Mouse (Mus musculus): ENCODE results near the gene Ppil1.
"Not testable (repeated sequence)": the region's sequence is repeated elsewhere in the genome, so short reads cannot be mapped to it uniquely, and the experiment has no call there.

Ppil1 gene

DNA sequence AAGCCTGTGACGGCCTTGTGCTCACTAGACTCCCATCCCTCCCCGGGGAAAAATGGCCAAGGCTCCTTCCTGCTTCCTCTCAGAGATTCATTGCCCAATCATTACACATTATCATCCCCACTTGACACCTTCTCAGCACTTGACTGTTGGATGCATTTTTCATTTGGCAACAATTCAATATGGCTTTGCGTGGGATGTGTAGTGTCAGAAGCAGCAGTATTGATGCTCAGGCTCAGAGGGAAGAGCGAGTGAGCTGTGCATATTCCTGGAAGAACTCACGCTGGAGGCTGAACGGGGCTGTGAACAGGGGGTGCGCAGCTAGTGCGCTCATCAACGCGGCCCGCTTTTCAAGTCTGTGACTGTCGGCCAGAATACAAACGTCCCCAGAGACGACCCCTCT lies 13.0 kb downstream of the Ppil1 start:
- DNase-seq, result not testable (repeated sequence)

DNA sequence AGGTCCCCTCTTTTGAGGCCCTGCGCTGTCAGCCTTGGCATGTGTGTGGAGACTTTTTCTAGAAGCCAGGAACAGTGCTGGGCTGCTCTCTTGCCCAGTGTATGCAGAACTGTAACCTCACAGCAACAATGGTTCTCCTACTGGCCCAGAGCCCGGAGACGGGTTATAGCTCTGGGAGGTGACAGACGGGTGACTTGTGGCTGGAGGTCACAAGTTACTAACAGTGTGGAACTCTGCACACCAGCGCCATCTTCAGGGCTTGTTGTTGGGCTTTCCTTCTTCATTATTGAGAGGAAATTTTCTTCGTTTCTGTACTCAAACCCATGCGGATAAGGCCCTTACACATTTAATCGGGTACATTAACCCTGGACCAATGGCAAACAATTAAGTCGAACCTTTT lies 14.5 kb downstream of the Ppil1 start:
- peak; percentile 34 for DNase-seq

DNA sequence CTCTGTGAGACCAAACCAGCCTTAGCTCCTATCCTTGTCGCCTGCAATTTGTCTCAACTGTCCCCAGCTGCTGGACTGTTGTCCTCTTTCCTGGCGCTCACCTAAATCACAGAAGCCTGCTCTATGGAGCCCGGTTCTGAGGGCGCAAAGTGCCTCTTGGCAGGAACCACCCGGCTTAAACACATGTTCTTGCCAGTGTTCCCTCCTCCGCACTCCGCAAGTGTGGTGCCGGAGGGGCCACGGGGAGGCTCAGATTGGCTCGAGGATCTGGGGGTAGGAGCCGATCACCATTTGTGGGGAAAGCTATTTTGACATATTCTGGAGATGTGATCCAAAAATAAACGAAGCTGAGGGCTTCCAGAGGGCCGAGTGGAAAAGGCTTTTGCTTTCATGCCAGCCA lies 16.1 kb downstream of the Ppil1 start:
- DNase-seq, result no peak

DNA sequence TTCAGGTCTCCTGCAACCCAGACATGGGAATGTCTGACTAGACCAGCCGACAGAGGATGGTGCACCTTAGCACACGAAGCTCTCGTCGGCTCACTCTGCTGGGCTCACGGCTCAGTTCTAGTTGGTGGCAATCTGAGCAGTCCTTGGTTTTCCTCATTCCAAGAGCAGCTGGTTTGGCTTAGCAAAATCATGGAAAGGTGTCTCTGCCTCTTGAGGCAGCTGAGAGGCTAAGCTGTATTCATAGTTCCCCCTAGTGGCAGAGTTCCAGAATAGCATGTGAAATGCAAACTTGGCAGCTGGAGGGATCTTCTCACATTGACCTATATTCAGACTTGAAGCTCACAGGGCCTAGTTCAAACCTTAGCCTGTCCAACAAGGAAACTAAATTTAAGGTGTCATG lies 17.4 kb downstream of the Ppil1 start:
- peak; percentile 96 for DNase-seq

DNA sequence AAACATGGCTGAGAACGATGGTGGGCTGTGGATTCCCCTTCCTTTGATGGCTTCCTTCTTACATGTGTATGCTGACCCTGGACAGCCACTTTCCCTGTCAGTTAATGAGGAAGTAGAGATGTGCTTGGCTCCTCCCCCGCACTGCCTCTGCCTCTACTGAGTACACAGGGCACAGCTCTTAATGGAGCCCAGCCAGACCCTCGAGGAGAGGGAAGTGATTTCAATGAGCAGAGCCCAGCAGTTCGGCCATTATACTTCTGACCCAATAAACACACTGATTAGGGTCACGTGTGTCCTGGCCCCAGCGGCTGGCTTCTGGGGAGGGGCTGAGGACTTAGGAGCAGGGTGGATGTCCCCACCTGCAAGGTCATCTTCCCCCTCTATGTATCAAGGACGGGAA lies 18.3 kb downstream of the Ppil1 start:
- peak; percentile 69 for DNase-seq

DNA sequence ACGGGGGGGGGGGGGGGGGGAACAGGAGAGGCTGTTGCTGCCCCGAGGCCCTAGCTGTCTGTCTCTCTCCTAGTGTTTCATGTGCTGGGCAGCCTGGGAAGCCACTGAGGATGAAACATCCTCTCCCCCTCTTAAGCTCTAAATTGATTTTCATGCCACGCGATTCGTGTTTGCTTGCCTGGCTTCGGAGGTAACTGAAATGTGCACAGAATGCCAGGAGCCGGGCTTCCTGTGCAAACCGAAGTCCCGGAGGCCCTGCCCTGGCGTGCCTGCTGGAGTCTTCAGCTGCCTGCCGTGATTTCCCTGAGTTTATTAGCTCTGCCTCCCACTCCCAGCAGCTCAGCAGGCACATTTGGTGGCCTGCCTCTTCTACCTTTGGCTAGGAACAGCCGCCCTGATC lies 19.1 kb downstream of the Ppil1 start:
- DNase-seq, result no peak

DNA sequence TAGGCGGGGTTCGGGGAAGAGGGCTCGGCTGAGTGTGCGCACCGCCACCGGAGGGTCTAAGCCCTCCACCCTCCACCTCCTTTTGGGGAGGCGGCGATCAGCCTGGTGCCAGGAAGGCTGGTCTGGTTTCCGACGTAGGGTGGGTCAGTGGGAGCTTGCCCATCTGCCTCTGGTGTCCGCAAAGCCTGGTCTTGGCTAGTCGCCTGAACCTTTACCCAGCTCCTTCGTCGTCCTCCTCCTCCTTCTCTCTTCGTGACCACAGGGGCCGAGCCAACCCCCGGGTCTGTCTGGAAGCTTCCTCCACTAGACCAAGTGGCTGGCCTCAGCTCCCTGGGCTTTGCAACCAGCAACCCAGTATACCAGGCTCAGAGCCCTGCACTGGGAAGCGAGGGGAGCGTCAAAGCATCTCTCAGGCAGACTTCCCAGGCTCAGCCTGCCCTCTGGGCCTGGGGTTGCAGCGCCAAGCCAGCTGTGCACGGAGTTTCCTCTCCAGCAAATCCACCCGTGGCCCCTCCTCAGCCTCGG lies 25.5 kb downstream of the Ppil1 start:
- peak; percentile 53 for DNase-seq

DNA sequence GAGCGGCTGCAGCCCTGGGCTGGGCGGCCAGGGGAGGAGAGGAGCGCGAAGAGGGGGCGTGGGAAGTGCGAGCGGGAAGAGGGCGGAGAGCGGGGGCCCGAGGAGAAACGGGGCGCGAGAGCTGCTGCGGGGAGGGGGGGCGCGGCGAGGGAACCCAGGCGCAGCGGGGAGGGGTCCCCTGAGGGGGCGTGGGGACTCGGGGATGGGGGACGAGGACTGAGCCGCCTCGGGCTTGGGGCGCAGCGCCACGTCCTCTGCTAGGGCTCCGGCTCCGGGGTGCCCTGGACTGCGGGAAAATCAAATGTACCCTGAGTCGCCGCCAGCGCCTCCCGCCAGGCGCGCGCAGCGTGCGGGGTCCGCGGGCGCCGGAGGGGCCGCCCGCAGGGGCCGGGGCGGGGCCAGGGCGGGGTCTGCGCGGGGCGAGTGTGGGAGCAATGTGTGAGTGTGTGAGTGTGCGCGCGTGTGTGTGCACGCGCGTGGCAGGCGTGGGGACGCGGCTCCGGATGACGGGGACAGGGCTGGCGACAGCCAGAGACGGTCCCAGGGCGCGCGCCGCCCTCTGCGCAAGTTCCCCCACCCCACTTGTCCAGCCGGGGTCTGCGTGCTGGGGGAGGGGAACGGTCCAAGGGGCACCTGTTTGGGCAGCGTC lies 26.1 kb downstream of the Ppil1 start, which contains the start of gene Cpne5:
TSS of gene Cpne5 (minus strand) at position 396 of the 649 bp plus-strand sequence.
- peak; percentile 79 for DNase-seq

DNA sequence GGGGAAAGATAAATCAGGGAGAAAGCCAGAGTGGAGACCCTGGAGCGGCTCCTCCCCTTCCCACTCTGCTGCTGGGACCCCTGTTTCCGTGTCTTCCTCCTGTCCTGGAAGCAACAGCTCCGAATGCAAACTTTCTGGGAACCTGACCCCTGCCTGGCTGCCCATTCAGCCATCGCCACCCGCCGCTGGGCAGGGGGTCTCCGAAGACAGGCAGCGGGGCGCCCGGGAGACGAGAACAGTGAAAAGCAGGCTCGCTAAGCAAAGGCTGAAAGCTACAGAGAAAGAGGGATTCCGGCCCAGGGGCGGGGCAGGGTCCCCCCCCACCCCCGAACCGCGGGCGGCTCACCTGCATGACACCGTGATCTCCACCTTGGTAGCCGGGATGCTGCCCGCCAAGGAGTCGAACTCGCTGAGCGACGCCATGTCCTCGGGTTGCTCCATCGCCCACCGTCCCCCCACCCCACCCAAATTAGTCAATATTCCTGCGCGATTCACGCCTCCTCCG lies 26.7 kb downstream of the Ppil1 start:
- DNase-seq, result peak; percentile 23

DNA sequence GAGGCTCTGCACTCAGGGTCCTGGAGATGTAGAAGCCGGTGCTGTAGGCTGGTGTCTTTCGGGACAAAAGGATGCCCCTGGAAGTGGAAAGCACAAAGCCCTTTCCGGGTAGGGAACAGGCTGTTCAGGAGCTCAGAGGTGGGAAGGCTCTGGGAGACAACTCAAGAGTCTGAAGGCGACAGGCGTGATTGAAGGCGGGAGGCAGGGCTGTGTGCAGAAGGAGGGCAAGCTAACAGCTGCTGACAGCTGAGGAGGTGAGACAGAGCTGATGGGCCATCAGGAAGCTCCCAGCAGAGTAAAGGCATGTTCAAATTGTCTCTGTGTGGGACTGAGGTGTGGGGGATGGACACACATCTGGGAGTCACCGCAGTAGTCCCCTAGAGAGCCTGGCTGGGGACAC lies 27.9 kb downstream of the Ppil1 start:
- DNase-seq, result no peak

DNA sequence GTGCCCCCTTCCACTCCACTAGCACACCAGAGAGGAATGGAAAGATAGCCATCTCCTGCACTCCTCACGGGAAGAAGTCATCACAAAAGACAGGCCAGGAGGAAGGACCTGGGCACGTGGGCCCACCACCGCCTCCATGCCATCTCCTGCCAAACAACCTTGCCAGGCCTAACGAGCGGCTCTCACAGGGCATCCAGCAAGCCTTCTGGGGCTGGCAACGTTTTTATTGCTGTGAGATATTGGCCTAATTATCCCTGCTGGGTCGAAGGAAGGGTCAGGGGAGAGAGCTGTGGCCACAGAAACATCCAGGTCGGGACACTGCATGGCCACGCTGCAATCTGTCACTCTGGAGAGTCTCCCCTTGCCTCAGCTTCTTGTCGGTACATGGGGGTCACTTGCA lies 32.9 kb downstream of the Ppil1 start:
- no peak for DNase-seq

DNA sequence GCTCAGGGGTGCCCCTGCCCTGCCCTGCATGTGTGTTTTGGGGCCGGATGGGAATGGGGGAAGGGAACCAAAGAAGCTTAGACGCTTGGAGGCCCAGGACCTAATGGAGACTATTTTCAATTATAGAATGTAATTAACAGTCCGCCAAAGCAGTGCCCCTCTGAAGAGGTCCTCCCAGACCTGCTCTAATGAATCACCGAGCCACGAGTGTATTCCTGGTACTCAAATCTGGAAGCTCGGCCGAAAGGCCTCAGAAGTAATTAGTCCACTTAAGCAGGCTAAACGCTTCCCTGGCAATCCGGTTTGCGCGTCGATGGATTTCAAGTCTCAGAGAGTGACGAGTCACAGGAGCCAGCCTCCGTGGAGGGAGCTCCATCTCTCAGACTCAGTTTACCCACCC lies 43.4 kb downstream of the Ppil1 start:
- DNase-seq, result peak; percentile 70

DNA sequence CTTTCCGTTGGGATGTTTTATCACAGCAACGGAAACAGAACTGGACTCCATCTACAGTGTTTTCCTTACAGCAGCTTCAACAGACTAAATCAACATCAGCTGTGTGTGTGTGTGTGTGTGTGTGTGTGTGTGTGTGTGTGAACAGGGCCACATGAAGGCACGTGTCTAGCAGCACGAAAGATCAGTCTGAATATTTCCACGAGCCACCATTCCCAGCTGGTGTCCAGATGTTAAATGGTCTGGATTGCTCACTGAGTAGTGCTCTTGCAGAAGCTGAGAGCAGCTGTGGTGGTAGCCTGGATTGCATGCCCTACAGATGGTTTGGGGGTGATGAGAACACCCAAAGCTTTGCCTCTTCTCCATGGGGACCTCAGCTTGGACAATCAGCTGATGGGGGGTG lies 46.0 kb downstream of the Ppil1 start:
- DNase-seq, result no peak

DNA sequence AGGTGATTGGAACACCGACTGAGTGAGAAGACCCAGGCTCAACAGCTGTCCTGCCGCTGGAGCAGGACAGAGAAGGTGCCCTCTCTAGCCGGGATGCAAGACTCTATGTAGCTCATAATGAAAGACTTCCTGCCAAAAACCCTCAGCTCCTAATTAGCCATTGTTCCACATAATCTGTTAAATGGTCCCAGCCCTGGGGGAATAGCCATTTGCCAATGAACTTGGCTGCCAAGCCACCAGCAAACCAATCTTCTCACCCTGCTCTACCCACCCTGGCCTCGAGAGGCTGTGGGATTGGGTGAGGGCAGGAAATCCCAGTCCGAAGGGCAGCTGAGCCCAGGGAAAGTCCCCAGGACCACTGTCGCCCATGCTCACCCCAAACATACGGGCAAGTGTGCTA lies 47.9 kb downstream of the Ppil1 start:
- DNase-seq, result no peak

DNA sequence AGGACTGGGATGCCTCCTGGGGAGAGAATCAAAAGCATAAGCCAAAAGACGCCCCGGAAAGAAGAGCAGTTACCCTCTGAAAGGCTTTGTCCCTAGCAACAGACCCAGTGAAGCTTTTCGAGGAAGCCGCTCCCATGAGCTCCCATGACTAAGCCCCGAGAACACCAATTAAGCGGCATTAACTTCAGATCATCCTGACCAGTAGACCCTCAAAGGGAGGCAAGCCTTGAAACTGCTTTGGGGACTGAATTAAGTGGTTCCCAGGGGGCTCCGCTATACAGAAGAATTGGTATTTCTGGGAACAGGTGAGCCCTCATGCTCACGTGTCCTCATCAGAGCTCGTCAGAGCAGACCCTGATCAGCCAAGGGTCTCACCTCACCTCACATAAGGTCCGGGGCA lies 49.3 kb downstream of the Ppil1 start:
- peak; percentile 77 for DNase-seq

DNA sequence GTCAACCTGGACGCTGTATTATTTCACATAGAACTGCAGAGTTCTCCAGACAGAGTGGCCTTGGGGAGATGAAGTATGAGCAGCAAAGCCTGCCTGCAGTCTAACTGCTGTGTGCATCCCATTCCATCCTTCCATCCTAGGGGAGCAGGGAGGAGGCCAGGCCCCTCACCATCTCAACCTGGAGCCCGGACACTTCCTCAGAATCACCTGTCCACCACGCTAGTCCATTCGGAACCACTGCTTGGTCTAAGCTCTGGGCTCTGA lies 49.9 kb downstream of the Ppil1 start:
- DNase-seq, result no peak

DNA sequence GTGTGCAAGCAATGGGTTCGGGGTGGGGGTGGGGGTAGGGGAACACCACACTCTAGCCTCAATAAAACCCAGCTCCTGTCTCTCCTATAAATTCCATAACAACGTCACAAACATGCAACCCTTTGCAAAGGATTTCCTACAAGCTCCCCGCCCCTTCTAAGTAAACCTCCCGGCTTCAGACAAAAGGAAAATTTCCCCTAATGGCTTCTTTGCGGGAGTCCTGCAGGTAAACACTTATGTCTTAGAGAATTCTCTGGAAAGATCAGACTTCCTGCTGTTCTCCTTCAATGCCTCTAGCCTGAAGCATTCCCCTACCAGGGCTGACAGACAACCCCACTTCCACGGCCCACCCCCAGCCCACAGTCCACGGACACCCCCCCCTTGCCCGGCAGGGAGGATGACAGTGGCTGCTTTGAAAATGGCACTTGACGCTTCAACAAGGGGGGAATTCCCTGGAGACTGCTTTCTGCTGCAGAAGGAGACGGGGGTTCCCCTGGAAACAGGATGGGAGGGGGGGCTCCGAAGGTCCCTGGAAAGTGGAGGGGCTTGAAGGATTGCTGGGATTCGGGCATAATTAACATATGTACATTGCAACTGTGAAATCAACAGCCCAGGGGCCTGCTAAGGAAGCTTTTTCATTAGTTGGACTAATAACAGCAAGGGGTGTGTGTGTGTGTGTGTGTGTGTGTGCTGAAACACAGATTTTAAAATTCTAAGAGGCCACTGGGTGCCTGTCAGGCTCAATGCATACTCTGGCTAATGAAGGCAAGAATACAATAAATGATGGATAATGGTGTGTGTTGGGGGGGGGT lies 50.4 kb downstream of the Ppil1 start:
- peak; percentile 62 for DNase-seq

DNA sequence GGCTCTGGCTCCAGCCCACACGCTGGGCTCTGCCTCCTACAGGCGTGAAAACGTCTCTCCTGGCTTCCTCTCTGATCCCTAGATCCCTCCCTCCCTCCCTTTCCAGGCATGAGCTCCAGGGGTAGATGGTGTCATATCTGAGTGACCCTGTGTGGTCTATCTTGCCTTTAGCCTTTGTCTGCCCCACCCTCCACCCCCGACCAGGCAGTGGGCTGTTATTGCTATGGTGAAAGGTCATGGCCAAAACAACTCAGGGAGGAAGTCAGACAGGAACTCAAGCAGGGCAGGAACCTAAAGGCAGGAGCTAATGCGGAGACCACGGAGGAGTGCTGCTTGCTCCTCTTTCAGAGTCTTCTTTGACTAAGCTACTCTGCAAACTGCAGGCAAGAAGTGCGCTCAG lies 52.1 kb downstream of the Ppil1 start:
- no peak for DNase-seq

DNA sequence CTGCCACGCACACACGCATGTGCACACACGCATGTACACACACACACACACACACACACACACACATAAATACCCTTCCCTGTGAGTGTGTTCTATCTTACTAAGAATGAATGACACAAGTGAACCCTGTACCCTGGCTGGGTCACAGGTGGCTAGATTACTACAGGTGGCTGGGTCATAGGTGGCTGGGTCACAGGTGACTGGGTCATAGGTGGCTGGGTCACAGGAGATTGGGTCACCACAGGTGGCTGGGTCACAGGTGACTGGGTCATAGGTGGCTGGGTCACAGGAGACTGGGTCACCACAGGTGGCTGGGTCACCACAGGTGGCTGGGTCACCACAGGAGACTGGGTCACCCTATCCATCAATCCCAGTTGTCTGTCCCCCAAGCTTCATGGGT lies 53.9 kb downstream of the Ppil1 start:
- DNase-seq, result no peak

DNA sequence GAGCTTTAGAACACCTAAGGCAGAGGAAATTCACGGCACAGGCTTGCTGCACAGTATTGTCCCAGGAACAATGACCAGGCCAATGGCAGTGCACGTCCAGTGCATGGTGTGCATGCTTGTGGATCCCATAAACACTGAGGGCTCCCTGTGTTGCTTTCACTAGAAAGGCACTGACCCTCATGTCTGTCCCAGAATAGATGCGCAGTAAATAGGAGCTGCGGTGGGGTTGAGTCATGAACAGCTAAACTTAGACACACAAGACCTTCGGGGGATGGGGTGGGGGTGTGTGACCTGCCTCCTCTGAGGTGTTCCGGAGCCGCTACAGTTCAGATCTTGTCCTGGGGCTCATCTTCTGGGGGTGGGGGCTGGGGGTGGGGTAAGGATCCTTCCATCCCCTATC lies 57.9 kb downstream of the Ppil1 start:
- no peak for DNase-seq

DNA sequence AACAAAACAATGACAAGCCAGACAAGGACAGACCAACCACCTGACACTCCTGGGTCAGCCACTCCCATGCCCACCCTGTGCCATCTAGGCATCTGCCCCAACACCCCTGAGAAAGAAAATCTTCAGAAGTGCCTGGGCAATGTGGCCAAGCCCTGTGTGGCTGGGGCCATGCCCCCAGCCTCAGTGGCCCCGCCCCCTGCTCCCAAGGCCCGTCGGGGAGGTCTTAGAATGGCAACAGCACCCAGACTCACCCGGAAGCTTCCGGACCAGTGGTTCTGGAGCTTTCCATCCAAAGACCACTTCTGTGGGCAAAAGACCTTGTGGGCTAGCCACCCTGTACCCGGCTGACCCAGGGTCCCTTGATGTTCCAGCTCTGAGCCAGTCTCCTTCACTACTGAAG lies 61.4 kb downstream of the Ppil1 start:
- DNase-seq, result no peak

Measured in retina, postnatal 1 day (tissue).